Mouse (Mus musculus): ENCODE results near the gene Gm1123.

DNA sequence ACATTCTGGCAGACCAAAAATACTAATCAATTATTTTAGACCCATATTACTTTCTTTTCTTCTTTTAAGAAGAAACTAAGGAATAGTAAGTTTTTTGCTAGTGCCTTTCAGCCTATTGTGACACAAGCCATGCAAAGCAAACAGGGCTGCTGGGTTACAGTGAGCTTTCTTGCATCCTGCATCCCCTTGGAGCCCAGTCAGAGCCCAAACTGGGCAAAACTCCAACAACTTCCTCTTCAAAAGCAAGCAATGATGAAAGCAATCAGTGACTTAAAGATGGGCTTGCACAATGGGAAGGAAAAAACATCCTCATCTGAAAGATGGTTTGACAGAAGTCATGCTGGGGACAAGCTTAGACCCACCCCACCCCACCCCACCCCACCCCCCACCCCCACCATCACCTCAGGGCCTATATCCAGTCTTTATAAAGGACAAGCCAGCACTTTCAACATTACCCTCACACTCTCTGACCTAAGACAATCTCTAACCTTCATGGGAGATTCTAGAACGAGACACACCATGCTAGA, 13.3 kb upstream of the Gm1123 start:
- no peak for TF ChIP-seq POLR2A (IDR thresholded peaks at IDR 0.05; ENCODE audit: low read depth, low read length)
- TF ChIP-seq CTCF (IDR thresholded peaks at IDR 0.05; ENCODE audit: extremely low read depth, insufficient read length, insufficient replicate concordance, low read depth, low read length): no peak
